Mouse (Mus musculus) fibroblast of lung, adult 2 months (primary cell): ENCODE measurements around the gene Vmn1r229.

ENCODE experiments used
- DNase-seq: peaks from one replicate; pipeline ENCODE4 v3.0.0-alpha.2; 2011; ENCODE audit warnings: low read depth

Vmn1r229 gene

GRCm38 (mm10) chr17:20811255-20811654, at the start of gene Vmn1r229:
TSS of gene Vmn1r229 (plus strand) at chr17:20811555.
- no peak for DNase-seq

- no peak for DNase-seq
These were observed 25.3 kb upstream of the Vmn1r229 start, which contains the start of gene Vmn1r228 for GRCm38 (mm10) chr17:20786057-20786456. TSS of gene Vmn1r228 (minus strand) at chr17:20786157.

GRCm38 (mm10) chr17:20840144-20840543, 28.8 kb downstream of the Vmn1r229 start, which contains the start of gene Vmn1r230:
TSS of gene Vmn1r230 (plus strand) at chr17:20840444.
- DNase-seq: no peak
